Mouse (Mus musculus) lung, adult 10 weeks (tissue): ENCODE measurements around the gene BC061212. TPM values are rescaled to one million over a fixed set of nuclear protein-coding genes. Genes with fewer than 3 reads are reported as not detected.

Source experiments
- polyA plus RNA-seq: library from polyadenylated mRNA; stranded (reverse); fragments of 350-450 nt; fragmentation: Illumina TruSeq; extraction: RNeasy Lipid Tissue Mini Kit (QIAGEN cat#74804); gene quantifications from one replicate; pipeline ENCODE4 v1.2.3, GENCODE M21; 2014; ENCODE audit warnings: low read depth, low replicate concordance; ENCODE audit not compliant: insufficient read depth

Gene BC061212
- not detected for polyA plus RNA-seq

GRCm38 (mm10) chr5:94070445-94070844 lies at the start of gene BC061212:
Gene BC061212 (minus strand): TSS chr5:94070545.

GRCm38 (mm10) chr5:94076085-94076484 lies 5.7 kb upstream of the BC061212 start, which contains the start of gene Gm6351:
Gene Gm6351 (plus strand): TSS chr5:94076385.

Other genes starting within 250 kb of the BC061212 start
- gene Gm7792, start 226.8 kb downstream of the BC061212 start, polyA plus RNA-seq = not detected
- not detected for gene Gm16429, start 141.5 kb downstream of the BC061212 start, polyA plus RNA-seq
- not detected for gene Gm6351, start 5.8 kb upstream of the BC061212 start, polyA plus RNA-seq
- not detected for gene Gm3106, start 147.5 kb upstream of the BC061212 start, polyA plus RNA-seq
- gene A430089I19Rik, start 236.3 kb upstream of the BC061212 start, polyA plus RNA-seq = not detected
- gene Gm6502, start 243.9 kb upstream of the BC061212 start, polyA plus RNA-seq = not detected